Comparison of ENCODE assay signal across 8 mouse cellular contexts in the genomic region with DNA sequence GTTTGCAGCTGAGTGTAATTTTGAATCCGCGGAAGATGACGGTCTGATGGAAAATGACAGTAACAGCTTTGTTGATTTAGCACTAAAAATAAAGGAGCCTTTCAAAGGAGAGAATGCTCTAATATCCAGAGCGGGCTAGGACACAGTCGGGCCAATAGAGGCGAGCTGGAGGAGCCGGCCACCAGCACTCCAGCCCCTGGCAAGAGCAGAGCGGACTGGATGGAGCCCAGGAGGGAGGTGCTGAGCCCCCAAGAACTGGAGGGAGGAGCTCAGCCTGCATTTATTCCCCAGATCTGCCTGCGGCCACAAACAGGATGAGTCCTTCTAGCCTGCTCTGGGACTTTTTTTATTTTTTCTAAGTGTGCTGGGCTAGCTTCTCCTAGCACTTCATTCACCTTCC.
A peak's percentile ranks its signal among the peaks of the same experiment; 100 is the strongest.
DNase-seq lines count a peak whose midpoint lies in the region; ATAC-seq and TF ChIP-seq lines count a peak whose summit lies in the region.

No protein-coding gene starts in this region.

- no peaks in the 10 kb centered on the region for H3K4me1 ChIP-seq in lung, postnatal 0 days (ENCODE audit: insufficient read depth, low read depth, low read length)

- TF ChIP-seq EP300 in lung, postnatal 0 days (IDR thresholded peaks at IDR 0.05), result no peak

- no peak overlapping the region for H3K27ac ChIP-seq in lung, postnatal 0 days (ENCODE audit: low read length)

- H3K9ac ChIP-seq in lung, postnatal 0 days (replicated peaks; ENCODE audit: low read depth), result no peak overlapping the region

- DNase-seq in frontal cortex, postnatal 25 days (ENCODE audit: low spot score in 2 of 2), result no peak
- DNase-seq in urinary bladder, postnatal 25 days (ENCODE audit: low spot score), result peak; percentile 4
- no peak for DNase-seq in urinary bladder, postnatal 10 days (ENCODE audit: low spot score)
- DNase-seq in heart, postnatal 14 days, result peak; percentile 67
- DNase-seq in lung, postnatal 0 days (ENCODE audit: low spot score), result peak; percentile 54
- no peak for DNase-seq in thymus, postnatal 4 days

- ATAC-seq in frontal cortex, adult (ENCODE audit: low TSS enrichment), result peak; percentile 85
- peak; percentile 65 for ATAC-seq in lung, postnatal 0 days
- ATAC-seq in megakaryocyte, adult 5-6 weeks (ENCODE audit: poor library complexity, severe bottlenecking), result no peak

- TF ChIP-seq CTCF in lung, postnatal 0 days (IDR thresholded peaks at IDR 0.05), result no peak

- no peak overlapping the region for H3K4me3 ChIP-seq in lung, postnatal 0 days (ENCODE audit: low read depth, low read length)

- H3K9me3 ChIP-seq in lung, postnatal 0 days (ENCODE audit: low read length), result no peaks in the 10 kb centered on the region

- no peaks in the 10 kb centered on the region for H3K36me3 ChIP-seq in lung, postnatal 0 days (ENCODE audit: insufficient read depth, low read length)

- H3K4me2 ChIP-seq in lung, postnatal 0 days (replicated peaks; ENCODE audit: low read depth, low read length), result peak overlapping the region; percentile 25; the same call in 1 of the 2 replicates

- WGBS in lung, postnatal 0 days, result 18% methylated on average over 9 of the region's 9 CpGs

- intact Hi-C loops in heart, postnatal 14 days (cut with DNase I), result no loop called here

- H3K27me3 ChIP-seq in lung, postnatal 0 days (replicated peaks; ENCODE audit: insufficient read depth, low read length), result no peaks in the 10 kb centered on the region

Comparison
In these comparisons a context has a peak if more than half of its experiments do, and no peak if none do; other contexts are left out.
1. DNase-seq: peak in urinary bladder, postnatal 25 days (single experiment), heart, postnatal 14 days (2 of 2) and lung, postnatal 0 days (single experiment); none in frontal cortex, postnatal 25 days (0 of 2), urinary bladder, postnatal 10 days (single experiment) and thymus, postnatal 4 days (single experiment).